Mouse (Mus musculus) hindbrain, embryonic 12.5 days (tissue): ENCODE data around the gene Gm16253. TPM values are rescaled to one million over a fixed set of nuclear protein-coding genes. Genes with fewer than 3 reads are reported as not detected.

Experiments used
- ATAC-seq: fragments of 200-750 bp; cut with Nextera tagmentation; 2 replicates; pipeline ENCODE4 v1.8.0; 2017; ENCODE audit warnings: moderate TSS enrichment; ENCODE audit not compliant: low FRiP score
- H3K27ac ChIP-seq: fragments of 300-500 bp; sonication (generic); 2 replicates; pipeline ENCODE4 v1.5.1; 2016; ENCODE audit warnings: mild to moderate bottlenecking
- H3K27me3 ChIP-seq: fragments of 300-500 bp; sonication (generic); 2 replicates; pipeline ENCODE4 v1.6.1; 2016; ENCODE audit warnings: mild to moderate bottlenecking
- H3K36me3 ChIP-seq: fragments of 300-500 bp; sonication (generic); 2 replicates; pipeline ENCODE4 v1.6.1; 2016; ENCODE audit warnings: mild to moderate bottlenecking
- H3K4me1 ChIP-seq: fragments of 300-500 bp; sonication (generic); 2 replicates; pipeline ENCODE4 v1.6.1; 2016
- H3K4me2 ChIP-seq: fragments of 300-500 bp; sonication (generic); replicated peaks from 2 replicates; pipeline ENCODE4 v1.6.1; 2016; ENCODE audit warnings: mild to moderate bottlenecking
- H3K4me3 ChIP-seq: fragments of 300-500 bp; sonication (generic); 2 replicates; pipeline ENCODE4 v1.5.1; 2016; ENCODE audit warnings: mild to moderate bottlenecking
- H3K9ac ChIP-seq: fragments of 300-500 bp; sonication (generic); 2 replicates; pipeline ENCODE4 v1.6.1; 2016; ENCODE audit warnings: mild to moderate bottlenecking, moderate library complexity
- H3K9me3 ChIP-seq: fragments of 300-500 bp; sonication (generic); replicated peaks from 2 replicates; pipeline ENCODE4 v1.6.1; 2016; ENCODE audit warnings: mild to moderate bottlenecking
- WGBS: fragments of 180-500 bp; shearing (Covaris S2); methylation state at CpG from one replicate; pipeline ENCODE4 v1.1.7; 2016; 5-methylcytosine and 5-hydroxymethylcytosine counted together
- polyA plus RNA-seq: library from polyadenylated mRNA; unstranded; fragments of >200 nt; fragmentation: Nextera tagmentation; extraction: Ambion mirVana; gene quantifications from 2 replicates; pipeline ENCODE4 v1.2.1, GENCODE M21; 2016

Gm16253 gene
- polyA plus RNA-seq, 1 experiment from 2014 or later: 1.3 TPM

GRCm38 (mm10) chr3:96596228-96596707, 19.5 kb downstream of the Gm16253 start, which contains the start of gene Ankrd34a:
Gene Ankrd34a, plus strand, starts transcription at chr3:96596636.
- Histone ChIP-seq H3K4me2 (peak within 1 kb of the TSS; percentile 94), H3K4me1 (peaks cover 52% of the 10 kb centered on the region), H3K9ac (peak within 1 kb of the TSS; percentile 78), H3K27ac (peak within 1 kb of the TSS; percentile 79), H3K4me3 (peak within 1 kb of the TSS; percentile 52), H3K27me3 (peaks cover 32% of the 10 kb centered on the region), H3K9me3 (no peaks in the 10 kb centered on the region), H3K36me3 (no peaks in the 10 kb centered on the region)
- WGBS: 2% methylated on average over 20 of the region's 23 CpGs
- ATAC-seq: no peak

- Histone ChIP-seq H3K4me3 (peak overlapping the region; percentile 52), H3K4me1 (peaks cover 52% of the 10 kb centered on the region), H3K4me2 (peak overlapping the region; percentile 94), H3K9me3 (no peaks in the 10 kb centered on the region), H3K9ac (peak overlapping the region; percentile 78), H3K27ac (no peak overlapping the region), H3K36me3 (no peaks in the 10 kb centered on the region), H3K27me3 (peaks cover 32% of the 10 kb centered on the region)
- under 1% methylated on average over 11 of the region's 12 CpGs for WGBS
- no peak for ATAC-seq
These were observed 20.1 kb downstream of the Gm16253 start for GRCm38 (mm10) chr3:96596855-96597254.

GRCm38 (mm10) chr3:96597435-96597891, 20.7 kb downstream of the Gm16253 start:
- Histone ChIP-seq H3K36me3 (no peaks in the 10 kb centered on the region), H3K4me2 (peak overlapping the region; percentile 94), H3K27me3 (peaks cover 32% of the 10 kb centered on the region), H3K4me1 (peaks cover 57% of the 10 kb centered on the region), H3K27ac (peak overlapping the region; percentile 79), H3K9ac (peak overlapping the region; percentile 78), H3K9me3 (no peaks in the 10 kb centered on the region), H3K4me3 (peak overlapping the region; percentile 52)
- under 1% methylated on average over 40 of the region's 40 CpGs for WGBS
- ATAC-seq: no peak

GRCm38 (mm10) chr3:96598156-96599068, 21.6 kb downstream of the Gm16253 start:
- peak overlapping the region; percentile 94 for H3K4me2 ChIP-seq
- H3K36me3 ChIP-seq: no peaks in the 10 kb centered on the region
- whole genome bisulfite sequencing: 1% methylated on average over 53 of the region's 54 CpGs
- peak overlapping the region; percentile 79 for H3K27ac ChIP-seq
- H3K9me3 ChIP-seq: no peaks in the 10 kb centered on the region
- peak overlapping the region; percentile 52 for H3K4me3 ChIP-seq
- peaks cover 58% of the 10 kb centered on the region for H3K4me1 ChIP-seq
- H3K27me3 ChIP-seq: peaks cover 32% of the 10 kb centered on the region
- ATAC-seq: no peak
- H3K9ac ChIP-seq: peak overlapping the region; percentile 78

GRCm38 (mm10) chr3:96599069-96599393, 22.2 kb downstream of the Gm16253 start:
- H3K4me1 ChIP-seq: peaks cover 64% of the 10 kb centered on the region
- no peak for ATAC-seq
- peak overlapping the region; percentile 52; the same call in 1 of the 2 replicates for H3K4me3 ChIP-seq
- 0 out of 2 replicates have a peak overlapping the region, but pooled peaks have one; percentile 79 for H3K27ac ChIP-seq
- no peaks in the 10 kb centered on the region for H3K36me3 ChIP-seq
- 38% methylated on average over 8 of the region's 8 CpGs for WGBS
- H3K9ac ChIP-seq: peak overlapping the region; percentile 78; the same call in 1 of the 2 replicates
- H3K27me3 ChIP-seq: peaks cover 32% of the 10 kb centered on the region
- H3K9me3 ChIP-seq: no peaks in the 10 kb centered on the region
- peak overlapping the region; percentile 94 for H3K4me2 ChIP-seq

- H3K4me3 ChIP-seq: no peak overlapping the region
- peaks cover 32% of the 10 kb centered on the region for H3K27me3 ChIP-seq
- H3K4me1 ChIP-seq: peaks cover 66% of the 10 kb centered on the region
- H3K4me2 ChIP-seq: 0 out of 2 replicates have a peak overlapping the region, but pooled peaks have one; percentile 2
- H3K27ac ChIP-seq: no peak overlapping the region
- no peak for ATAC-seq
- 0 out of 2 replicates have a peak, but pooled peaks cover 3% of the 10 kb centered on the region for H3K36me3 ChIP-seq
- no peaks in the 10 kb centered on the region for H3K9me3 ChIP-seq
- 68% methylated on average over 3 of the region's 3 CpGs for WGBS
- H3K9ac ChIP-seq: no peak overlapping the region
These were observed 22.6 kb downstream of the Gm16253 start for GRCm38 (mm10) chr3:96599411-96599810.

- Histone ChIP-seq H3K27ac (peak within 1 kb of the TSS; percentile 98), H3K9me3 (no peaks in the 10 kb centered on the region), H3K4me1 (peaks cover 71% of the 10 kb centered on the region), H3K36me3 (peaks cover 7% of the 10 kb centered on the region; the same call in 1 of the 2 replicates), H3K27me3 (peaks cover 21% of the 10 kb centered on the region), H3K4me2 (peak within 1 kb of the TSS; percentile 75), H3K9ac (peak within 1 kb of the TSS; percentile 97), H3K4me3 (peak within 1 kb of the TSS; percentile 94)
- 1% methylated on average over 27 of the region's 27 CpGs for WGBS
- peak; percentile 95 for ATAC-seq
These were observed 24.0 kb downstream of the Gm16253 start, which contains the start of gene Lix1l for GRCm38 (mm10) chr3:96600639-96601250. Gene Lix1l, plus strand, starts transcription at chr3:96601149.

GRCm38 (mm10) chr3:96601251-96601787, 24.5 kb downstream of the Gm16253 start:
- Histone ChIP-seq H3K9ac (peak overlapping the region; percentile 97), H3K4me1 (peaks cover 65% of the 10 kb centered on the region)
- 1% methylated on average over 34 of the region's 40 CpGs for WGBS

GRCm38 (mm10) chr3:96601941-96602703, 25.3 kb downstream of the Gm16253 start:
- Histone ChIP-seq H3K4me2 (peak overlapping the region; percentile 75), H3K9ac (peak overlapping the region; percentile 97), H3K4me1 (peaks cover 57% of the 10 kb centered on the region), H3K27ac (peak overlapping the region; percentile 98), H3K4me3 (peak overlapping the region; percentile 94), H3K36me3 (peaks cover 7% of the 10 kb centered on the region; the same call in 1 of the 2 replicates), H3K9me3 (no peaks in the 10 kb centered on the region), H3K27me3 (peaks cover 8% of the 10 kb centered on the region)
- WGBS: 24% methylated on average over 10 of the region's 10 CpGs
- no peak for ATAC-seq

More at GRCm38 (mm10) chr3:96601251-96601787, 24.5 kb downstream of the Gm16253 start:
- peaks cover 7% of the 10 kb centered on the region; the same call in 1 of the 2 replicates for H3K36me3 ChIP-seq
- peak; percentile 74 for ATAC-seq
- H3K9me3 ChIP-seq: no peaks in the 10 kb centered on the region
- peak overlapping the region; percentile 94 for H3K4me3 ChIP-seq
- peak overlapping the region; percentile 75 for H3K4me2 ChIP-seq
- peaks cover 16% of the 10 kb centered on the region for H3K27me3 ChIP-seq
- peak overlapping the region; percentile 98 for H3K27ac ChIP-seq

- Histone ChIP-seq H3K4me3 (peak overlapping the region; percentile 94), H3K9ac (peak overlapping the region; percentile 97), H3K9me3 (no peaks in the 10 kb centered on the region), H3K27me3 (peaks cover 7% of the 10 kb centered on the region), H3K4me1 (peaks cover 51% of the 10 kb centered on the region), H3K36me3 (peaks cover 7% of the 10 kb centered on the region; the same call in 1 of the 2 replicates), H3K4me2 (peak overlapping the region; percentile 75), H3K27ac (peak overlapping the region; percentile 98)
- ATAC-seq: no peak
- 38% methylated on average over 5 of the region's 5 CpGs for WGBS
These were observed 25.9 kb downstream of the Gm16253 start for GRCm38 (mm10) chr3:96602704-96603084.

GRCm38 (mm10) chr3:96603311-96603710, 26.5 kb downstream of the Gm16253 start:
- Histone ChIP-seq H3K4me1 (peaks cover 48% of the 10 kb centered on the region), H3K4me2 (peak overlapping the region; percentile 75), H3K4me3 (peak overlapping the region; percentile 94), H3K27ac (peak overlapping the region; percentile 25; the same call in 1 of the 2 replicates), H3K9me3 (no peaks in the 10 kb centered on the region), H3K9ac (peak overlapping the region; percentile 97), H3K27me3 (peaks cover 7% of the 10 kb centered on the region), H3K36me3 (peaks cover 7% of the 10 kb centered on the region; the same call in 1 of the 2 replicates)
- no peak for ATAC-seq
- 44% methylated on average over 5 of the region's 5 CpGs for WGBS
